Mouse (Mus musculus): ENCODE data around the gene Slit2. TPM values are rescaled to one million over a fixed set of nuclear protein-coding genes. Genes with fewer than 3 reads are reported as not detected.

Slit2 gene
- total RNA-seq, 2 experiments from 2014 or later: 0.21 to 0.66 TPM

Small RNA genes lying within 50 kb of the gene (microRNA-seq; reads per million reads assigned to microRNA genes)
- gene Mir218-1: 1.0 reads per million
